Mouse (Mus musculus) midbrain, postnatal 0 days (tissue): Measurements from ENCODE around the gene G430095P16Rik. TPM values are rescaled to one million over a fixed set of nuclear protein-coding genes. Genes with fewer than 3 reads are reported as not detected.

Source experiments
- ATAC-seq: fragments of 200-750 bp; cut with Nextera tagmentation; 2 replicates; pipeline ENCODE4 v1.8.0; 2017; ENCODE audit warnings: moderate number of reproducible peaks, mild to moderate bottlenecking, moderate TSS enrichment, moderate library complexity; ENCODE audit not compliant: low FRiP score
- DNase-seq: peaks from one replicate; pipeline ENCODE4 v3.0.0-alpha.2; 2015; ENCODE audit warnings: low spot score
- H3K27ac ChIP-seq: fragments of 300-500 bp; sonication (generic); 2 replicates; pipeline ENCODE4 v1.5.1; 2014; ENCODE audit warnings: low read depth, mild to moderate bottlenecking, low read length, mixed read lengths
- H3K27me3 ChIP-seq: fragments of 300-500 bp; sonication (generic); 2 replicates; pipeline ENCODE4 v1.6.1; 2014; ENCODE audit warnings: low read length, control low read depth, mixed read lengths; ENCODE audit not compliant: insufficient read depth
- H3K36me3 ChIP-seq: fragments of 300-500 bp; sonication (generic); 2 replicates; pipeline ENCODE4 v1.6.1; 2014; ENCODE audit warnings: low read length, control low read depth, mixed read lengths; ENCODE audit not compliant: insufficient read depth
- H3K4me1 ChIP-seq: fragments of 300-500 bp; sonication (generic); 2 replicates; pipeline ENCODE4 v1.6.1; 2014; ENCODE audit warnings: mild to moderate bottlenecking, control low read depth, antibody characterized with exemption, low read length, mixed read lengths; ENCODE audit not compliant: insufficient read depth
- H3K4me2 ChIP-seq: fragments of 300-500 bp; sonication (generic); 2 replicates; pipeline ENCODE4 v1.6.1; 2014; ENCODE audit warnings: low read depth, mild to moderate bottlenecking, low read length, mixed read lengths; ENCODE audit not compliant: poor library complexity, severe bottlenecking
- H3K4me3 ChIP-seq: fragments of 300-500 bp; sonication (generic); 2 replicates; pipeline ENCODE4 v1.5.1; 2014; ENCODE audit warnings: low read depth, mild to moderate bottlenecking, low read length, moderate library complexity
- H3K9ac ChIP-seq: fragments of 300-500 bp; sonication (generic); replicated peaks from 2 replicates; pipeline ENCODE4 v1.6.1; 2014; ENCODE audit warnings: mild to moderate bottlenecking, low read length, moderate library complexity, mixed read lengths; ENCODE audit not compliant: poor library complexity, severe bottlenecking
- H3K9me3 ChIP-seq: fragments of 300-500 bp; sonication (generic); 2 replicates; pipeline ENCODE4 v1.6.1; 2016; ENCODE audit warnings: low read length, control low read depth
- CTCF ChIP-seq: IDR thresholded peaks from 2 replicates; pipeline ENCODE4 v1.5.1; 2016; ENCODE audit warnings: antibody characterized with exemption, mild to moderate bottlenecking
- WGBS: fragments of 180-500 bp; shearing (Covaris S2); extraction: QIAGEN DNeasy Blood & Tissue Kit; methylation state at CpG from one replicate; pipeline ENCODE4 v1.1.7; 2014; 5-methylcytosine and 5-hydroxymethylcytosine counted together
- polyA plus RNA-seq: library from polyadenylated mRNA; unstranded; fragments of >200 nt; fragmentation: Nextera tagmentation; extraction: Ambion mirVana; gene quantifications from 2 replicates; pipeline ENCODE4 v1.2.1, GENCODE M21; 2015
- total RNA-seq: library from RNA; depleted of rRNA; stranded (reverse); fragments of >200 nt; gene quantifications from 2 replicates; pipeline ENCODE4 v1.2.3, GENCODE M21; 2014

Gene G430095P16Rik
- total and polyA plus RNA-seq, 2 experiments from 2014 or later = 0.39 TPM; not detected in 1

DNA sequence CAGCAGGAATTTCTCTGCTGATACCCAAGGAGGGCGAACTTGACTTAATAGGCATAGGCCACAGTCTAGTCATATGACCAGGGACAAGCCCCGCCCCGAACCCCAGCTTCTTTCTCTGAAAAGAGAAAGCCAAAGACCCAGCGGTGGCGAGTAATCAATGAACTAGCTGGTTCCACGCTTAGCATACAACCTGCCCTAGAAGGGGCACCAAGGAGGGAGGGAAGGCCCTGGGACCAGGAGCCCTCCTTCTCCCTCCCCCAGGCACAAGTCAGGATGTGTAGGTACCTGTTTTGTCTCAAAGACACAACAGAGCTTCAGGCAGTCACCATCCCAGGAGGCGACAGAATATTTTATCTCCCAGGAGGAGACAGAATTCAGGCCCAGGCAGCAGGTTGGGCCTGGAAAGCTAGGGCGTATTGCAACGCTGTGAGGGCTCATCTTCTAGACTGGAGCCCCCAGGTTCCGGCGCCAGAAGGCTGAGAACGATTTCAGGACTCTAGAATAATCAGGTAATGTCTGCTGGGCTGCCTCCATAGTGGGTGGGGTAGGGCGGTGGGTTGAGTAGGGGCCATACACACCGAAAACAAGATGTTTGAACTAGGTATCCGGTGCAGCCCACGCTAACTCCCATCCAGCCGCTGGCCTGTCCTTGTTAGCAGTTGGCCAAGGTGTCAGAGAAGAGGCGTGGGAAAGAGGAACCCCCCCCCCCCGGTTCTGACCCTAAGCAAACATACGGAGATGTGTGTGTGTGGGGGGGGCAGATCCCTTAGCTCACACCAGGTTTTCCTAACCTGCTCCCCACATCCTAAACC lies 36.4 kb upstream of the G430095P16Rik start, which contains the start of gene Trmt1:
TSS of gene Trmt1 (plus strand) at position 117 of the 812 bp plus-strand sequence.
- peak within 1 kb of the TSS; percentile 76 for H3K27ac ChIP-seq
- 9% methylated on average over 20 of the region's 20 CpGs for WGBS
- H3K9me3 ChIP-seq = no peaks in the 10 kb centered on the region
- H3K4me3 ChIP-seq = peak within 1 kb of the TSS; percentile 93
- H3K4me1 ChIP-seq = peaks cover 20% of the 10 kb centered on the region
- H3K4me2 ChIP-seq = peak within 1 kb of the TSS; percentile 91
- H3K27me3 ChIP-seq = no peaks in the 10 kb centered on the region
- DNase-seq = no peak
- no peaks in the 10 kb centered on the region for H3K36me3 ChIP-seq
- H3K9ac ChIP-seq = peak within 1 kb of the TSS; percentile 99
- ATAC-seq = no peak
- TF ChIP-seq CTCF = no peak

- Histone ChIP-seq H3K36me3 (no peaks in the 10 kb centered on the region), H3K4me3 (peak overlapping the region; percentile 93), H3K4me2 (peak overlapping the region; percentile 91), H3K27ac (peak overlapping the region; percentile 76), H3K27me3 (no peaks in the 10 kb centered on the region), H3K4me1 (peaks cover 20% of the 10 kb centered on the region), H3K9ac (peak overlapping the region; percentile 99), H3K9me3 (no peaks in the 10 kb centered on the region)
- peak; percentile 18; the same call in 1 of the 2 replicates for ATAC-seq
- no peak for TF ChIP-seq CTCF
- 1% methylated on average over 47 of the region's 62 CpGs for whole genome bisulfite sequencing
- no peak for DNase-seq
These were observed 35.7 kb upstream of the G430095P16Rik start for GRCm38 (mm10) chr8:84687003-84687704.

DNA sequence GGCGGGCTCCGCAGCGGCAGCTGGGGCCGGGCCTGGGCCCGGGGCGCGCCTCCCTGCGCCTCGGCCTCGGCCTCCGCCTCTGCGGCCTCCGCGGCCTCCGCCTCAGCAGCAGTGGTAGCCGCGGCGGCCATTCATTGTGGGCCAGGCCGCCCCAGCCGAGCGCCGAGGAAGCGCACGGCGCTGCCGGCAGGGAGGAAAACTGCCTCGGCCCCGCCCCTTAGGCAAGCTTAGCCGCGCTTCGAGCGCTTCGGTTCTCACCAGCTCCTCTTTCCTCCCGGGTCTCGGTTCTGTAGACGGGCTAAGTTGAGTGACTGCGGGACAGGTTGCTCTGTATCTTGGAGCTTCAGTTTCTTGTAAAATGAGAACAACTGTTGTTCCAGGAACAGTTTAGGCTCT lies 35.1 kb upstream of the G430095P16Rik start, which contains the start of gene Nacc1:
TSS of gene Nacc1 (minus strand) at position 158 of the 396 bp plus-strand sequence.
- H3K4me2 ChIP-seq = peak within 1 kb of the TSS; percentile 91
- under 1% methylated on average over 37 of the region's 37 CpGs for WGBS
- peak within 1 kb of the TSS; percentile 76 for H3K27ac ChIP-seq
- peak; percentile 36 for TF ChIP-seq CTCF
- peak; percentile 78 for ATAC-seq
- H3K27me3 ChIP-seq = no peaks in the 10 kb centered on the region
- H3K9me3 ChIP-seq = no peaks in the 10 kb centered on the region
- peaks cover 20% of the 10 kb centered on the region for H3K4me1 ChIP-seq
- peak within 1 kb of the TSS; percentile 99 for H3K9ac ChIP-seq
- no peaks in the 10 kb centered on the region for H3K36me3 ChIP-seq
- peak within 1 kb of the TSS; percentile 93 for H3K4me3 ChIP-seq
- peak; percentile 94 for DNase-seq

DNA sequence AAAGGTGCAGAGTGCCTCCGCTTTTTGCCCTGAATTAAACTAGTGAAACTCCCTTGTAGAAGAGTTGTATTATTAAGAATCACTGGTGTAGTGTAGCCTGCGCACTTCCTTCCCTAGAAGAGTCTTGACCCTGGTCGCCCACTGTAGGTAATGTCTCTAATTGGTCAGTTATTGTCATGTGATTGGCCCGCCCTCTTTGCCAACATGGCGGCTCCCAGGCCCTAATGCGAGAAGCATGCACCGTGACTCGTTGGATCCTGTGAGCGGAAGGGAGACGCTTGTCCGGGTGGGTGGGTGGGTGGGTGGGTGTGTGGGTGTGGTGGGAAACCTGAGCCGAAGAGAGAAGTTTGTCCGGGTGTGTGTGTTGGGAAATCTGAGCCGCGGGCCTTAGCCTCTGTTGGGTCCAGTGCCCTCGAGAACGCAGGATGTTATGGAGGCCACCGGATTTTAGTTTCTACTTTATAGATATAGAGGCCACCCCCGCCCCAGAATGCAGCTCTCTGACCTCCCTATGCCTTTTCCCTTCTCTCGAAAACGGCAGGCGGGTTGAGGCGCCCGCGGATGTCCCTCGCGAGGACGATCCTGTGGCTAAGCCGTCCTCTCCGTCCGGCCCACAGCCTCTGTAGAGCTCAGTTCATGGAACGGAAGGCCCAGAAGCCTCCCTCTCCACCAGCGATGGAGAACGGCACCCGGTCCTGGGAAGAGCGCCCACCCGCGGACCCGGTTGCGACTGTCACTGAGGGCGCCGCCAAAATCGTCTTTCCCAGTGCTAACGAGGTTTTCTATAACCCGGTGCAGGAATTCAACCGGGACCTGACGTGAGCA lies 33.5 kb upstream of the G430095P16Rik start:
- Histone ChIP-seq H3K4me1 (peaks cover 20% of the 10 kb centered on the region), H3K4me3 (peak overlapping the region; percentile 59), H3K27me3 (no peaks in the 10 kb centered on the region), H3K27ac (peak overlapping the region; percentile 40; the same call in 1 of the 2 replicates), H3K9me3 (no peaks in the 10 kb centered on the region), H3K9ac (peak overlapping the region; percentile 44), H3K36me3 (peaks cover 6% of the 10 kb centered on the region; the same call in 1 of the 2 replicates), H3K4me2 (peak overlapping the region; percentile 69)
- under 1% methylated on average over 47 of the region's 47 CpGs for WGBS
- TF ChIP-seq CTCF = peak; percentile 26; the same call in 1 of the 2 replicates
- peak; percentile 89 for ATAC-seq
- DNase-seq = peak; percentile 94

- Histone ChIP-seq H3K27me3 (no peaks in the 10 kb centered on the region), H3K4me3 (no peak overlapping the region), H3K9ac (no peak overlapping the region), H3K36me3 (peaks cover 27% of the 10 kb centered on the region), H3K9me3 (no peaks in the 10 kb centered on the region), H3K4me1 (peaks cover 11% of the 10 kb centered on the region; the same call in 1 of the 2 replicates), H3K27ac (no peak overlapping the region), H3K4me2 (no peak overlapping the region)
- 73% methylated on average over 4 of the region's 4 CpGs for WGBS
- no peak for TF ChIP-seq CTCF
- no peak for DNase-seq
- ATAC-seq = no peak
These were observed 29.5 kb upstream of the G430095P16Rik start for GRCm38 (mm10) chr8:84693332-84693731.
